Mouse (Mus musculus) left cerebral cortex, postnatal 14 days (tissue): ENCODE measurements around the gene Actn3. TPM values are rescaled to one million over a fixed set of nuclear protein-coding genes. Genes with fewer than 3 reads are reported as not detected.
"Not testable (repeated sequence)": the region's sequence is repeated elsewhere in the genome, so short reads cannot be mapped to it uniquely, and the experiment has no call there.

Experiments used
- DNase-seq, 2 experiments: peaks; one replicate each; pipeline ENCODE4 v3.0.0; 2021 to 2022; ENCODE audit warnings: low spot score in 2 of 2, mixed read lengths in 1 of 2
- intact Hi-C: fragments of 180-260 bp; cut with DNase I; formaldehyde crosslinking; loops from one replicate; pipeline ENCODE4 v1.15.1; 2025
- total RNA-seq, 2 experiments: library from RNA; stranded (reverse); gene quantifications; 2 replicates each; pipeline ENCODE4 v1.2.3; 2021

Actn3 gene
- total RNA-seq, 2 experiments from 2014 or later, result 2.8 to 3.0 TPM

- intact Hi-C loops, result no loop called here
Measured at GRCm38 (mm10) chr19:4820678-4821303, 56.9 kb downstream of the Actn3 start.

GRCm38 (mm10) chr19:4817182-4817835 is 60.4 kb downstream of the Actn3 start:
- no peak for DNase-seq
- intact Hi-C loops, result no loop called here

More at GRCm38 (mm10) chr19:4820678-4821303, 56.9 kb downstream of the Actn3 start:
- DNase-seq, result peak; percentile 76 to 83

- DNase-seq, result peak in 1 of 2 experiments; percentile 61
- intact Hi-C loops, result no loop called here
Measured at GRCm38 (mm10) chr19:4813015-4813414, 64.7 kb downstream of the Actn3 start.

- intact Hi-C loops, result not testable (repeated sequence)
Measured at GRCm38 (mm10) chr19:4812334-4812949, 65.3 kb downstream of the Actn3 start.

GRCm38 (mm10) chr19:4811909-4812242 is 65.8 kb downstream of the Actn3 start:
- intact Hi-C loops, result no loop called here

More at GRCm38 (mm10) chr19:4812334-4812949, 65.3 kb downstream of the Actn3 start:
- DNase-seq, result not testable (repeated sequence)

More at GRCm38 (mm10) chr19:4811909-4812242, 65.8 kb downstream of the Actn3 start:
- no peak for DNase-seq

Other genes with a start within 250 kb of the Actn3 start
- 1 to 10 TPM; 1.8 to 2.1 TPM for gene Gm960, start 179.2 kb downstream of the Actn3 start, total RNA-seq
- gene Sptbn2, start 166.7 kb downstream of the Actn3 start, total RNA-seq, result 100 to 1,000 TPM; 702 to 775 TPM
- 10 to 100 TPM; 13.6 to 14.3 TPM for gene Rbm4b, start 121.4 kb downstream of the Actn3 start, total RNA-seq
- gene Rbm4, start 84.0 kb downstream of the Actn3 start, total RNA-seq, result 10 to 100 TPM; 63.5 to 65.8 TPM
- gene Gm21992, start 66.3 kb downstream of the Actn3 start, total RNA-seq, result 10 to 100 TPM; 12.9 to 19.3 TPM
- gene Rbm14, start 66.3 kb downstream of the Actn3 start, total RNA-seq, result 10 to 100 TPM; 49.3 to 52.6 TPM
- gene Ccs, start 38.6 kb downstream of the Actn3 start, total RNA-seq, result 10 to 100 TPM; 33.5 to 33.7 TPM
- gene Ccdc87, start 38.5 kb downstream of the Actn3 start, total RNA-seq, result 1 to 10 TPM; 2.1 to 2.2 TPM
- gene Ctsf, start 22.8 kb downstream of the Actn3 start, total RNA-seq, result 100 to 1,000 TPM; 115 to 120 TPM
- 10 to 100 TPM; 27.7 to 29.0 TPM for gene Zdhhc24, start 759 bp upstream of the Actn3 start, total RNA-seq
- 10 to 100 TPM; 46.5 to 47.2 TPM for gene Bbs1, start 28.7 kb upstream of the Actn3 start, total RNA-seq
- 10 to 100 TPM; 56.2 to 60.4 TPM for gene Dpp3, start 50.4 kb upstream of the Actn3 start, total RNA-seq
- 10 to 100 TPM; 15.9 to 17.2 TPM for gene Peli3, start 65.2 kb upstream of the Actn3 start, total RNA-seq
- gene Mrpl11, start 84.2 kb upstream of the Actn3 start, total RNA-seq, result 10 to 100 TPM; 60.2 to 61.9 TPM
- gene Npas4, start 112.4 kb upstream of the Actn3 start, total RNA-seq, result 10 to 100 TPM; 10.7 to 11.3 TPM
- gene Slc29a2, start 146.0 kb upstream of the Actn3 start, total RNA-seq, result 10 to 100 TPM; 17.2 to 21.6 TPM
- gene B4gat1, start 160.9 kb upstream of the Actn3 start, total RNA-seq, result 100 to 1,000 TPM; 148 to 151 TPM
- gene AC124502.3, start 161.0 kb upstream of the Actn3 start, total RNA-seq, result 1 to 10 TPM; 4.8 to 6.2 TPM
- gene Brms1, start 163.4 kb upstream of the Actn3 start, total RNA-seq, result 10 to 100 TPM; 14.7 to 15.1 TPM
- gene Rin1, start 172.6 kb upstream of the Actn3 start, total RNA-seq, result 10 to 100 TPM; 59.6 to 66.7 TPM
- gene Cd248, start 190.2 kb upstream of the Actn3 start, total RNA-seq, result 1 to 10 TPM; 9.0 to 9.4 TPM
- gene Tmem151a, start 207.6 kb upstream of the Actn3 start, total RNA-seq, result 100 to 1,000 TPM; 164 to 171 TPM
- 10 to 100 TPM; 24.2 to 27.5 TPM for gene Yif1a, start 210.6 kb upstream of the Actn3 start, total RNA-seq
- gene Cnih2, start 220.6 kb upstream of the Actn3 start, total RNA-seq, result 100 to 1,000 TPM; 325 to 352 TPM
- 100 to 1,000 TPM; 176 to 184 TPM for gene Rab1b, start 229.2 kb upstream of the Actn3 start, total RNA-seq
- gene Klc2, start 240.7 kb upstream of the Actn3 start, total RNA-seq, result 100 to 1,000 TPM; 220 to 226 TPM